Mouse (Mus musculus) forebrain, embryonic 15.5 days (tissue): ENCODE data around the gene Uckl1. TPM values are rescaled to one million over a fixed set of nuclear protein-coding genes. Genes with fewer than 3 reads are reported as not detected.

ENCODE experiments used
- ATAC-seq: fragments of 200-750 bp; cut with Nextera tagmentation; replicated peaks from 2 replicates; pipeline ENCODE4 v1.8.0; 2017; ENCODE audit warnings: mild to moderate bottlenecking, moderate TSS enrichment, moderate library complexity
- H3K27ac ChIP-seq: fragments of 300-500 bp; sonication (generic); replicated peaks from 2 replicates; pipeline ENCODE4 v1.5.1; 2015; ENCODE audit warnings: mild to moderate bottlenecking, inconsistent platforms
- H3K27me3 ChIP-seq: fragments of 300-500 bp; sonication (generic); 2 replicates; pipeline ENCODE4 v1.6.1; 2015; ENCODE audit warnings: inconsistent platforms
- H3K36me3 ChIP-seq: fragments of 300-500 bp; sonication (generic); 2 replicates; pipeline ENCODE4 v1.6.1; 2015; ENCODE audit warnings: mild to moderate bottlenecking, inconsistent platforms
- H3K4me1 ChIP-seq: fragments of 300-500 bp; sonication (generic); 2 replicates; pipeline ENCODE4 v1.6.1; 2015; ENCODE audit warnings: inconsistent platforms
- H3K4me2 ChIP-seq: fragments of 300-500 bp; sonication (generic); replicated peaks from 2 replicates; pipeline ENCODE4 v1.6.1; 2015; ENCODE audit warnings: mild to moderate bottlenecking, inconsistent platforms
- H3K4me3 ChIP-seq: fragments of 300-500 bp; sonication (generic); 2 replicates; pipeline ENCODE4 v1.5.1; 2015; ENCODE audit warnings: mild to moderate bottlenecking, inconsistent platforms
- H3K9ac ChIP-seq: fragments of 300-500 bp; sonication (generic); replicated peaks from 2 replicates; pipeline ENCODE4 v1.6.1; 2015; ENCODE audit warnings: mild to moderate bottlenecking, inconsistent platforms
- H3K9me3 ChIP-seq: fragments of 300-500 bp; sonication (generic); 2 replicates; pipeline ENCODE4 v1.6.1; 2016; ENCODE audit warnings: inconsistent platforms
- WGBS: fragments of 180-500 bp; shearing (Covaris S2); methylation state at CpG from one replicate; pipeline ENCODE4 v1.1.7; 2015; ENCODE audit warnings: mixed read lengths; 5-methylcytosine and 5-hydroxymethylcytosine counted together
- polyA plus RNA-seq: library from polyadenylated mRNA; unstranded; fragments of >200 nt; fragmentation: Nextera tagmentation; extraction: Ambion mirVana; gene quantifications from 2 replicates; pipeline ENCODE4 v1.2.1, GENCODE M21; 2015

The Uckl1 gene
- polyA plus RNA-seq, 1 experiment from 2014 or later: 63.8 TPM

- Histone ChIP-seq H3K27ac (no peak overlapping the region), H3K4me1 (no peaks in the 10 kb centered on the region), H3K4me2 (no peak overlapping the region), H3K9me3 (no peaks in the 10 kb centered on the region), H3K4me3 (no peak overlapping the region), H3K27me3 (no peaks in the 10 kb centered on the region), H3K36me3 (peaks cover 4% of the 10 kb centered on the region; the same call in 1 of the 2 replicates), H3K9ac (no peak overlapping the region)
- ATAC-seq: no peak
- WGBS: 96% methylated on average over 10 of the region's 10 CpGs
Observed at GRCm38 (mm10) chr2:181569856-181570255, 14.8 kb downstream of the Uckl1 start.

- WGBS: 81% methylated on average over 7 of the region's 7 CpGs
- Histone ChIP-seq H3K4me3 (no peak overlapping the region), H3K27ac (no peak overlapping the region), H3K36me3 (peaks cover 3% of the 10 kb centered on the region; the same call in 1 of the 2 replicates), H3K9ac (no peak overlapping the region), H3K4me2 (no peak overlapping the region), H3K4me1 (no peaks in the 10 kb centered on the region), H3K9me3 (no peaks in the 10 kb centered on the region), H3K27me3 (no peaks in the 10 kb centered on the region)
- ATAC-seq: no peak
Observed at GRCm38 (mm10) chr2:181568272-181569008, 16.3 kb downstream of the Uckl1 start.

GRCm38 (mm10) chr2:181567338-181567737, 17.4 kb downstream of the Uckl1 start:
- Histone ChIP-seq H3K9me3 (no peaks in the 10 kb centered on the region), H3K4me3 (no peak overlapping the region), H3K9ac (no peak overlapping the region), H3K27ac (no peak overlapping the region), H3K27me3 (no peaks in the 10 kb centered on the region), H3K4me2 (no peak overlapping the region), H3K4me1 (no peaks in the 10 kb centered on the region), H3K36me3 (no peaks in the 10 kb centered on the region)
- ATAC-seq: no peak
- WGBS: 93% methylated on average over 3 of the region's 3 CpGs

GRCm38 (mm10) chr2:181553772-181554171, 30.9 kb downstream of the Uckl1 start:
- Histone ChIP-seq H3K27me3 (no peaks in the 10 kb centered on the region), H3K27ac (no peak overlapping the region), H3K36me3 (peaks cover 47% of the 10 kb centered on the region), H3K9ac (no peak overlapping the region), H3K4me1 (no peaks in the 10 kb centered on the region), H3K9me3 (no peaks in the 10 kb centered on the region), H3K4me3 (no peak overlapping the region), H3K4me2 (no peak overlapping the region)
- ATAC-seq: no peak

DNA sequence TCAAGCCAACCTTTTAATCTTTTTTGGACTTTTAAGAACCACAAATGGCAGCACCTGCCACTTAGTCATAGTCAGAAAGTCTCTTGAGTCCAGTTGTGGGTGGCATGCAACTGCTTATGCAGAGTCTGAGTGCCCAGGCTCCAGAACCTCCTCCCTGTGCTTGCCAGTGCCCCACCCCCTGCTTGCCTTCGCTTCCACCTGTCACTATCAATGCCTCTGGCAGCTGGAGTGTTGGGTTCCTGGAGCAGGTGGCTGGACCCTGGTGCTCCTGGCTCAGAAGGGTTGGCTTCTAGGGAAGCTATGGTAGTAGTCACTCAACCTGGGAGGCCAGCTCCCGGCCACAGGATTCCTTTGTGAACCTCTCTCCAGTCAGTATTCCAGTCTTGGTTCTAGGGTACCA, 34.5 kb downstream of the Uckl1 start:
- no peak overlapping the region for H3K4me2 ChIP-seq
- no peaks in the 10 kb centered on the region for H3K9me3 ChIP-seq
- H3K27me3 ChIP-seq: no peaks in the 10 kb centered on the region
- H3K27ac ChIP-seq: no peak overlapping the region
- H3K4me3 ChIP-seq: no peak overlapping the region
- ATAC-seq: no peak
- no peaks in the 10 kb centered on the region for H3K4me1 ChIP-seq
- no peak overlapping the region for H3K9ac ChIP-seq
- peaks cover 74% of the 10 kb centered on the region for H3K36me3 ChIP-seq
- WGBS: 93% methylated on average over 2 of the region's 2 CpGs

DNA sequence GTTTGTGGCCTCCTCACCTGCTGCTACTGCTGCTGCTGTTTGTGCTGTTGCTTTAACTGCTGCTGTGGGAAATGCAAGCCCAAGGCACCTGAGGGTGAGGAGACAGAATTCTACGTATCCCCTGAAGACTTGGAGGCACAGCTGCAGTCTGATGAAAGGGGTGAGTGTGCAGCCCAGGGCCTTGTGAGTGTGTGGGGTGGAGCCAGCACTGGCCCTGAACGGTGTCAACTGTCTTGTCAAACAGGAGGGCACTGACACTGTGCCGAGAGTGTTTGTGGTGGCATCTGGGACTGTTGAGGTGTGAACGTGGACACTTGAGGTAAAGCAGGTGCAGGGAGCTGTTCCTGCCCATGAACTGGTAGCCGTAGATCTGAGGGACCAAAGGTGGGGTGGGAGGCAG, 36.0 kb downstream of the Uckl1 start:
- H3K9me3 ChIP-seq: no peaks in the 10 kb centered on the region
- 90% methylated on average over 5 of the region's 5 CpGs for WGBS
- H3K4me1 ChIP-seq: no peaks in the 10 kb centered on the region
- no peaks in the 10 kb centered on the region for H3K27me3 ChIP-seq
- H3K4me3 ChIP-seq: no peak overlapping the region
- no peak overlapping the region for H3K9ac ChIP-seq
- H3K4me2 ChIP-seq: no peak overlapping the region
- peaks cover 71% of the 10 kb centered on the region for H3K36me3 ChIP-seq
- ATAC-seq: no peak
- H3K27ac ChIP-seq: no peak overlapping the region

DNA sequence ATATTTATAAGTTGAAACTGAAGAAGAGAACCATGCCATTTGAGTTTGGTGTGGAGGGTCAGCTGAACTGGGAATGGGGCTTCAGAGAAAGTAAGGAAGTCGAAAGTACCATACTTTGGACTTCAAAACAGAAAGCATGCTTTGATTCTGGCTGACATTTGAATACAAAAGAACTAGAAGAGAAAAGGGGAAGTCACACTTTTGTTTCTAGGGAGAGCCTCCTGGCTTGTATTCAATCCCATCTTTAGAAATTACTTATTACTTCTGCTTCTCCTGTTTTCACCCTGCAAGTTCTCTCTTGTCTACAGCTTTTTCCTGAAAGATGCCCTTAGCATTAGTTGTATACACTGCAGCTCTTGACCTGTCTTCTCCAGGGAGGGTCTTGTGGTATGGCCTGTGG, 36.5 kb downstream of the Uckl1 start:
- 74% methylated on average over 1 of the region's 1 CpGs for WGBS
- Histone ChIP-seq H3K27ac (no peak overlapping the region), H3K4me1 (no peaks in the 10 kb centered on the region), H3K9ac (no peak overlapping the region), H3K36me3 (peaks cover 71% of the 10 kb centered on the region), H3K9me3 (no peaks in the 10 kb centered on the region), H3K27me3 (no peaks in the 10 kb centered on the region), H3K4me3 (no peak overlapping the region), H3K4me2 (no peak overlapping the region)
- ATAC-seq: no peak

GRCm38 (mm10) chr2:181546142-181546541, 38.5 kb downstream of the Uckl1 start:
- H3K4me3 ChIP-seq: no peak overlapping the region
- no peaks in the 10 kb centered on the region for H3K4me1 ChIP-seq
- no peak overlapping the region for H3K27ac ChIP-seq
- no peaks in the 10 kb centered on the region for H3K9me3 ChIP-seq
- H3K36me3 ChIP-seq: peaks cover 51% of the 10 kb centered on the region
- H3K27me3 ChIP-seq: no peaks in the 10 kb centered on the region
- no peak overlapping the region for H3K4me2 ChIP-seq
- no peak overlapping the region for H3K9ac ChIP-seq
- no peak for ATAC-seq
- 97% methylated on average over 7 of the region's 7 CpGs for WGBS

DNA sequence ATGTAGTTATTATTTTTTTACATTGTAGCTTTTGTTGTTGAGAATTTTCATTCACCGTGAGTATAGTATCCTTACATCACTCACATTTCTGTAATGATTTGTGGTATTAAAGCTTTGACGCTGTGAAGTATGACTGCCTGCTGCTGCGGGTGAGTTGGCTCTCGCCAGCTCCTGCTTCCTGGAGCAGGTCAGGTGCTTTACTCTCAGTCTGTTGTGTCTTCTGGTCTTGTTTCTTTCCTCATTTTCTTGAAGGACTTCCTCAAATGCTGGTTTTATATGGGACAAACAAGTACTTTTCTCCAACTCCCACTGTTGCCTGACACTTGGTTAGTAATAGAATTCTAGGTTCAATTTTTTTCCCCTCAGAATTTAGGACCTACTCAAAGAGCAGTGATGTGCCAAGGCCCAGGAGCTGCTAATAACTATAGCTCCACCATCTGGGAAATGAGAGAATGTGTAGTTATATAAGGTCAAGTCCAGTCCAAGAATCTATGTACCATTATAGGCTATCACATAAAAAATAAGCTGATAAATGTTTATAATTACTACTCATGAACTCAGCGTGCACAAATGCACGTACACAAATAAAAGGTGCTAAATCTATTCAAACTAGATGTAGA, 42.8 kb downstream of the Uckl1 start:
- Histone ChIP-seq H3K4me3 (no peak overlapping the region), H3K9ac (no peak overlapping the region), H3K27ac (no peak overlapping the region), H3K36me3 (peaks cover 12% of the 10 kb centered on the region), H3K4me2 (no peak overlapping the region), H3K9me3 (no peaks in the 10 kb centered on the region), H3K27me3 (no peaks in the 10 kb centered on the region), H3K4me1 (peaks cover 8% of the 10 kb centered on the region)
- WGBS: 95% methylated on average over 6 of the region's 6 CpGs
- no peak for ATAC-seq

GRCm38 (mm10) chr2:181537444-181538047, 47.1 kb downstream of the Uckl1 start:
- ATAC-seq: peak; percentile 81
- no peaks in the 10 kb centered on the region; the same call in 1 of the 2 replicates for H3K36me3 ChIP-seq
- H3K4me3 ChIP-seq: no peak overlapping the region
- no peaks in the 10 kb centered on the region for H3K9me3 ChIP-seq
- H3K27ac ChIP-seq: peak overlapping the region; percentile 69
- H3K4me1 ChIP-seq: peaks cover 8% of the 10 kb centered on the region
- no peaks in the 10 kb centered on the region for H3K27me3 ChIP-seq
- no peak overlapping the region for H3K9ac ChIP-seq
- 68% methylated on average over 2 of the region's 2 CpGs for WGBS
- no peak overlapping the region for H3K4me2 ChIP-seq

GRCm38 (mm10) chr2:181536410-181536809, 48.3 kb downstream of the Uckl1 start:
- Histone ChIP-seq H3K36me3 (peaks cover 6% of the 10 kb centered on the region; the same call in 1 of the 2 replicates), H3K4me3 (no peak overlapping the region), H3K9me3 (no peaks in the 10 kb centered on the region), H3K27me3 (no peaks in the 10 kb centered on the region), H3K4me2 (no peak overlapping the region), H3K9ac (no peak overlapping the region), H3K4me1 (peaks cover 8% of the 10 kb centered on the region), H3K27ac (no peak overlapping the region)
- 91% methylated on average over 2 of the region's 2 CpGs for WGBS
- ATAC-seq: no peak

- ATAC-seq: no peak
- Histone ChIP-seq H3K4me3 (no peak overlapping the region), H3K27me3 (no peaks in the 10 kb centered on the region)
Observed at GRCm38 (mm10) chr2:181532589-181532988, 52.1 kb downstream of the Uckl1 start.

More at GRCm38 (mm10) chr2:181532589-181532988, 52.1 kb downstream of the Uckl1 start:
- Histone ChIP-seq H3K9me3 (peaks cover 7% of the 10 kb centered on the region; the same call in 1 of the 2 replicates), H3K4me2 (no peak overlapping the region), H3K36me3 (peaks cover 14% of the 10 kb centered on the region; the same call in 1 of the 2 replicates), H3K9ac (no peak overlapping the region), H3K4me1 (peaks cover 3% of the 10 kb centered on the region), H3K27ac (no peak overlapping the region)
- WGBS: 97% methylated on average over 3 of the region's 3 CpGs
